Mouse (Mus musculus): ENCODE measurements around the gene Gm20696.

Gene Gm20696

GRCm38 (mm10) chr6:99359036-99359698, 307.4 kb downstream of the Gm20696 start:
- no peak for DNase-seq (ENCODE audit: low spot score)

GRCm38 (mm10) chr6:99357931-99358330, 308.7 kb downstream of the Gm20696 start:
- DNase-seq (ENCODE audit: low spot score) = no peak

- no peak for DNase-seq (ENCODE audit: low spot score)
These were observed 312.3 kb downstream of the Gm20696 start for GRCm38 (mm10) chr6:99354338-99354737.

- DNase-seq (ENCODE audit: low spot score) = no peak
These were observed 313.2 kb downstream of the Gm20696 start for GRCm38 (mm10) chr6:99353441-99353840.

GRCm38 (mm10) chr6:99350566-99350965, 316.0 kb downstream of the Gm20696 start:
- no peak for DNase-seq (ENCODE audit: low spot score)

- peak; percentile 20 for DNase-seq (ENCODE audit: low spot score)
These were observed 316.4 kb downstream of the Gm20696 start for GRCm38 (mm10) chr6:99350156-99350555.

GRCm38 (mm10) chr6:99347836-99348235, 318.8 kb downstream of the Gm20696 start:
- DNase-seq (ENCODE audit: low spot score) = no peak

- no peak for DNase-seq (ENCODE audit: low spot score)
These were observed 321.6 kb downstream of the Gm20696 start for GRCm38 (mm10) chr6:99344966-99345365.

- no peak for DNase-seq (ENCODE audit: low spot score)
These were observed 322.2 kb downstream of the Gm20696 start for GRCm38 (mm10) chr6:99344357-99344756.

GRCm38 (mm10) chr6:99343815-99344214, 322.8 kb downstream of the Gm20696 start:
- no peak for DNase-seq (ENCODE audit: low spot score)

GRCm38 (mm10) chr6:99342416-99342815, 324.2 kb downstream of the Gm20696 start:
- no peak for DNase-seq (ENCODE audit: low spot score)

- DNase-seq (ENCODE audit: low spot score) = no peak
These were observed 325.7 kb downstream of the Gm20696 start for GRCm38 (mm10) chr6:99340902-99341301.

- DNase-seq (ENCODE audit: low spot score) = no peak
These were observed 326.4 kb downstream of the Gm20696 start for GRCm38 (mm10) chr6:99339986-99340721.

- no peak for DNase-seq (ENCODE audit: low spot score)
These were observed 327.3 kb downstream of the Gm20696 start for GRCm38 (mm10) chr6:99339343-99339620.

GRCm38 (mm10) chr6:99338593-99339342, 327.8 kb downstream of the Gm20696 start:
- DNase-seq (ENCODE audit: low spot score) = no peak

- DNase-seq (ENCODE audit: low spot score) = no peak
These were observed 328.4 kb downstream of the Gm20696 start for GRCm38 (mm10) chr6:99338174-99338573.

GRCm38 (mm10) chr6:99337575-99337974, 329.0 kb downstream of the Gm20696 start:
- DNase-seq (ENCODE audit: low spot score) = no peak

GRCm38 (mm10) chr6:99336191-99336590, 330.4 kb downstream of the Gm20696 start:
- no peak for DNase-seq (ENCODE audit: low spot score)

GRCm38 (mm10) chr6:99335174-99335830, 331.3 kb downstream of the Gm20696 start:
- DNase-seq (ENCODE audit: low spot score) = no peak

- no peak for DNase-seq (ENCODE audit: low spot score)
These were observed 332.3 kb downstream of the Gm20696 start for GRCm38 (mm10) chr6:99334255-99334654.

- DNase-seq (ENCODE audit: low spot score) = no peak
These were observed 333.5 kb downstream of the Gm20696 start for GRCm38 (mm10) chr6:99333127-99333526.

GRCm38 (mm10) chr6:99330169-99330568, 336.4 kb downstream of the Gm20696 start:
- no peak for DNase-seq (ENCODE audit: low spot score)

- no peak for DNase-seq (ENCODE audit: low spot score)
These were observed 338.0 kb downstream of the Gm20696 start for GRCm38 (mm10) chr6:99328634-99329033.
